Mouse (Mus musculus) forebrain, embryonic 15.5 days (tissue): ENCODE data around the gene Zbtb20. TPM values are rescaled to one million over a fixed set of nuclear protein-coding genes. Genes with fewer than 3 reads are reported as not detected.
A peak's percentile ranks its signal among the peaks of the same experiment; 100 is the strongest.

ENCODE experiments used
- ATAC-seq: fragments of 200-750 bp; cut with Nextera tagmentation; replicated peaks from 2 replicates; pipeline ENCODE4 v1.8.0; 2017; ENCODE audit warnings: mild to moderate bottlenecking, moderate TSS enrichment, moderate library complexity
- H3K27ac ChIP-seq: fragments of 300-500 bp; sonication (generic); replicated peaks from 2 replicates; pipeline ENCODE4 v1.5.1; 2015; ENCODE audit warnings: mild to moderate bottlenecking, inconsistent platforms
- H3K27me3 ChIP-seq: fragments of 300-500 bp; sonication (generic); 2 replicates; pipeline ENCODE4 v1.6.1; 2015; ENCODE audit warnings: inconsistent platforms
- H3K36me3 ChIP-seq: fragments of 300-500 bp; sonication (generic); 2 replicates; pipeline ENCODE4 v1.6.1; 2015; ENCODE audit warnings: mild to moderate bottlenecking, inconsistent platforms
- H3K4me1 ChIP-seq: fragments of 300-500 bp; sonication (generic); 2 replicates; pipeline ENCODE4 v1.6.1; 2015; ENCODE audit warnings: inconsistent platforms
- H3K4me2 ChIP-seq: fragments of 300-500 bp; sonication (generic); replicated peaks from 2 replicates; pipeline ENCODE4 v1.6.1; 2015; ENCODE audit warnings: mild to moderate bottlenecking, inconsistent platforms
- H3K4me3 ChIP-seq: fragments of 300-500 bp; sonication (generic); 2 replicates; pipeline ENCODE4 v1.5.1; 2015; ENCODE audit warnings: mild to moderate bottlenecking, inconsistent platforms
- H3K9ac ChIP-seq: fragments of 300-500 bp; sonication (generic); replicated peaks from 2 replicates; pipeline ENCODE4 v1.6.1; 2015; ENCODE audit warnings: mild to moderate bottlenecking, inconsistent platforms
- H3K9me3 ChIP-seq: fragments of 300-500 bp; sonication (generic); 2 replicates; pipeline ENCODE4 v1.6.1; 2016; ENCODE audit warnings: inconsistent platforms
- WGBS: fragments of 180-500 bp; shearing (Covaris S2); methylation state at CpG from one replicate; pipeline ENCODE4 v1.1.7; 2015; ENCODE audit warnings: mixed read lengths; 5-methylcytosine and 5-hydroxymethylcytosine counted together
- polyA plus RNA-seq: library from polyadenylated mRNA; unstranded; fragments of >200 nt; fragmentation: Nextera tagmentation; extraction: Ambion mirVana; gene quantifications from 2 replicates; pipeline ENCODE4 v1.2.1, GENCODE M21; 2015

Zbtb20 gene
- polyA plus RNA-seq, 1 experiment from 2014 or later, result 143 TPM

DNA sequence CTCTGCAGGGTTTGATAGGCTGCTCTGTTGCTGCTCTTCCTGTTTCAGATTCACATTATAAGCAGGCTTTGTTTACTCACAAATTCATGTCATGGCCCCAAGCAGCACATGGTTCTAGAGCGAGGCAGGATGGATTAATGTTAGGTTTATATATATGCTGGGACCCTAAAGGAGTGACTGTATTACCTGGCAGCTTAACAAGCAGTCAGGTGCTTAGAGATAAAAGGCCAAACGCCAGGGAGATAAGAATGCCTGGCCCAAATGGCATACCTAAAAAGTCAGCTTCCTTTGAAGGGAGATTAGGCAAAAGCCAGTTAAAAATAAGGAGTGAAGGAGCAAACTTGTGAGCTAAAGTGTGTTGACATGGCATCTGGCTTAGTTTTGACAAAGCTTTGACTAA is 457.1 kb downstream of the Zbtb20 start:
- peaks cover 11% of the 10 kb centered on the region for H3K4me1 ChIP-seq

DNA sequence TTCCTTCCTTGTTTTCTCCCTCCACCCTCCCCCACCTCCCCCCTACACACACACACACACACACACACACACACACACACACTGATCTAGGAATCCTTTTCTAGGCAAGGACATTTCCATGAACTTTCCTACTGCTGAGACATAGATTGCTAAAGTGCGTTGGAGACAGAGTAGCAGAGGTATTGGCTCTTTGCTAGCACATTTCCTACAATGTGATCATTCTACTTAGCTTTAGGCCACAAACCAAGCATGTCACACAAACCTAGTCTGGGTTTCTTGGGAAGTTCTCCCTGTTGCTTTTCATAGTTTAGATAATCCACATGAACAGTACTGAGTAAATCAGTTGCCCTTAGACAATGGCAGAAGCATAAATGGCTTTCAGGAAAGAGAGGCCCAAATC is 457.6 kb downstream of the Zbtb20 start:
- no peak overlapping the region for H3K4me2 ChIP-seq
- no peaks in the 10 kb centered on the region for H3K9me3 ChIP-seq
- H3K27me3 ChIP-seq, result no peaks in the 10 kb centered on the region
- ATAC-seq, result no peak
- no peaks in the 10 kb centered on the region for H3K36me3 ChIP-seq
- 58% methylated on average over 1 of the region's 1 CpGs for WGBS
- peaks cover 11% of the 10 kb centered on the region for H3K4me1 ChIP-seq
- no peak overlapping the region for H3K27ac ChIP-seq
- H3K9ac ChIP-seq, result no peak overlapping the region
- H3K4me3 ChIP-seq, result no peak overlapping the region

More for the DNA sequence above, 457.1 kb downstream of the Zbtb20 start:
- Histone ChIP-seq H3K27me3 (no peaks in the 10 kb centered on the region), H3K9ac (no peak overlapping the region), H3K9me3 (no peaks in the 10 kb centered on the region), H3K4me2 (no peak overlapping the region), H3K27ac (no peak overlapping the region), H3K36me3 (no peaks in the 10 kb centered on the region), H3K4me3 (no peak overlapping the region)
- WGBS, result 51% methylated on average over 2 of the region's 2 CpGs
- no peak for ATAC-seq

DNA sequence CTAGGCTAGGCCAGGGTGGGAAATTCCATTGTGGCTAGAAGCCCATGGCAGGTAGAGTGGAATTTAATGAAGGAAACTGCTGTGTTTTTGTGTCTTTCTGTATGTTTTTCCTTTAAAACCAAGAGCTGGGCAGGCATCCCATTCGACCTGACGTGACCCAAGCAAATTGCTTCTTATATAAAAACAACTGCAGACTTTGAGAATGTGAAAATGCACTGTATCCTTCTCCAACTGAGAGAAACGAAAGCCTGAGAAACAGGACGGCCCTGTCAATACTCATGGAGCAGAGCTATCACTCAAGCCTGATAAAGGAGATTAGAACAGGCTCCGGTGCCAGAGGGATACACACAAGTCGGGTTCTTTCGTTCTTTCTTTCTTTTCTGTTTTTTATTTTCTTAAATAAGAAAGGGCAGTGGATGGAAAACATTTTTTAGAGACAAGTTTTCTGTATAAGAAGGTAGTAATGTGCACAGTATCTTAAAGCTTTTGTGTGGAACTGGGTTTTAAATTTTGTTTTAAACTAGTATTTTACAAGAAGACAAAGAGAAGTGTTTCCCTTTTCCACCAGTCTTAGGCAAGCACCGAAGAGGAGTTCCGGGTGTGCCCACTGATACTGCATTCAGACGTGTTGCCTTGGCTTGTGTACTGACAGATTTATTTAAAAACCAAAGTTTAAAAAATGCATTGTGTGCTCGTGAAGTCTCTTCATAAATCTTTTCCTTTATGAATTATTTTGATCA is 458.9 kb downstream of the Zbtb20 start:
- peak overlapping the region; percentile 31 for H3K27ac ChIP-seq
- ATAC-seq, result peak; percentile 68; the same call in 1 of the 2 replicates

DNA sequence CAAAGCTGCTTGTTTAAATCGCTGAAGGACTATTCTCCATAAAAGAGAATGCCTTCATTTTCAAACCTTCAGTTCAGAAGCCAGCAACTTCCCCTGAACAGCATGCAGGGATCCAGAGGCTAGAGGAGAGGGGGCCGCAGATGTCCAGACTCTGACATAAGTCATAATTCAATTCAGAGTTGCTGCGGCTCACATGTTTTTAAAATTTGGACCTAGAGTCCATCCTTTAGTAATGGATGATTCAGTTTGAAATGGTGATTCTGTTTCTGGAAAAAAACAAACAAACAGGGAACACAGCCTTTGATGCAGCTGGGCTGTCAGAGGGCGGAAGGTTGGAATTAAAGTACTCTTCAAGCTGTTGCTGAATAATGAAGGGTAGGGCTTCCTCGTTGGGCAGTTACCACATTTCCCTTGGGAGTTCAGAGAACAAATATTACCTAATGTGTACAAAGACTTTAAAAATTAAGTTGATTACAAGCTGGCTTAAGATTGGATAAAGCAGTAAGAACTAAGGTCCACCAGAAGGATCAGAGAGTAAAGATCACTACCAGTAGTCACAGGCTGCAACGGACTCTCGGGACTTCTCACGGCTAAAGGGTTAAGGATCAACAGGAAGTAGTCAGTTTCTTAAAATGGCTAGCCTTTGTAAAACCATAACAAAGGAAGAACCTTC is 459.6 kb downstream of the Zbtb20 start:
- WGBS, result 73% methylated on average over 8 of the region's 8 CpGs
- H3K4me3 ChIP-seq, result no peak overlapping the region
- peaks cover 11% of the 10 kb centered on the region for H3K4me1 ChIP-seq
- no peak for ATAC-seq
- no peak overlapping the region for H3K4me2 ChIP-seq
- peak overlapping the region; percentile 31 for H3K27ac ChIP-seq
- H3K9me3 ChIP-seq, result no peaks in the 10 kb centered on the region
- no peaks in the 10 kb centered on the region for H3K36me3 ChIP-seq
- H3K9ac ChIP-seq, result no peak overlapping the region
- H3K27me3 ChIP-seq, result no peaks in the 10 kb centered on the region

More for the DNA sequence above, 458.9 kb downstream of the Zbtb20 start:
- no peaks in the 10 kb centered on the region for H3K9me3 ChIP-seq
- no peaks in the 10 kb centered on the region for H3K27me3 ChIP-seq
- H3K4me3 ChIP-seq, result no peak overlapping the region
- H3K4me2 ChIP-seq, result no peak overlapping the region
- H3K4me1 ChIP-seq, result peaks cover 11% of the 10 kb centered on the region
- no peak overlapping the region for H3K9ac ChIP-seq
- WGBS, result 19% methylated on average over 11 of the region's 11 CpGs
- no peaks in the 10 kb centered on the region for H3K36me3 ChIP-seq

DNA sequence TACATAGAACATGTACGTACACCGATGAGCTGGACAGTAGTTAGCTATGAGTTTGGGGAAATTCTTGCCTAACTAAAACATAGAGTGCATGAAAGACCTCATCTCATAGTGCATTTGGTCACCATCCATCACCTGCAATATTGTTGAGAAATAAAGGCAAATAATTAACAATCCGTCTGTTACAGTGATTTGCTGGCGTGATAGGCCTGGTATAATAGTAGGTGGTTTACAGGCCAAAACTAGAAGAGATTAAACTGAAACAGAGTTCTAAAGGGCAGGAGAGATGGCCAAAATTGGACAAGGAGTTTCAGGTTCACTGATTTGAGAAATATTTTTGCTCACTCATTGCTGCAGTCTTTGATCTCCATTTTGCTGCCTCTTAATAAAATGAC is 460.1 kb downstream of the Zbtb20 start:
- WGBS, result 92% methylated on average over 4 of the region's 4 CpGs
- H3K4me1 ChIP-seq, result peaks cover 11% of the 10 kb centered on the region
- H3K27ac ChIP-seq, result no peak overlapping the region
- H3K4me2 ChIP-seq, result no peak overlapping the region
- H3K9me3 ChIP-seq, result no peaks in the 10 kb centered on the region
- ATAC-seq, result no peak
- H3K36me3 ChIP-seq, result no peaks in the 10 kb centered on the region
- H3K4me3 ChIP-seq, result no peak overlapping the region
- no peaks in the 10 kb centered on the region for H3K27me3 ChIP-seq
- H3K9ac ChIP-seq, result no peak overlapping the region

DNA sequence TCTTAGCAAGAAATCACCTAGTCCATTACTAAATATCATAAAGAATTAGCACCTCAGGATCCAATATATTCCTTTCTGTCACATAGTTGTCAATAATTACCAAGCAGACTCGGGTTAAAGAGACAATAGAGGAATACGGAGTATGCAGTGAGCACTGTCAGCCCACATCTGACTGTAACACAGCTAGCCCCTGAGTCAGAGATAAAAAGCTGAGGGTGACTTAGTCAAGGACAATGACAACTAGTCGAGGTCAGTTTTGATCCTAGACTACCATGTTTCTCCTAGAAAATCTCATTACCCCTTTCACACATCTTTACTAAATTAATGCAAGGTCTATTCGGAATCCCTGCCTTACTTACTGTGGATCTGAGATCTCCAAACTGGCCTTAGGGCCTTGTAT is 465.0 kb downstream of the Zbtb20 start:
- H3K4me1 ChIP-seq, result no peaks in the 10 kb centered on the region
- no peak overlapping the region for H3K27ac ChIP-seq
- no peak for ATAC-seq
- 81% methylated on average over 4 of the region's 4 CpGs for WGBS
- H3K4me2 ChIP-seq, result no peak overlapping the region
- H3K27me3 ChIP-seq, result no peaks in the 10 kb centered on the region
- H3K9me3 ChIP-seq, result no peaks in the 10 kb centered on the region
- H3K36me3 ChIP-seq, result no peaks in the 10 kb centered on the region
- H3K4me3 ChIP-seq, result no peak overlapping the region
- H3K9ac ChIP-seq, result no peak overlapping the region

DNA sequence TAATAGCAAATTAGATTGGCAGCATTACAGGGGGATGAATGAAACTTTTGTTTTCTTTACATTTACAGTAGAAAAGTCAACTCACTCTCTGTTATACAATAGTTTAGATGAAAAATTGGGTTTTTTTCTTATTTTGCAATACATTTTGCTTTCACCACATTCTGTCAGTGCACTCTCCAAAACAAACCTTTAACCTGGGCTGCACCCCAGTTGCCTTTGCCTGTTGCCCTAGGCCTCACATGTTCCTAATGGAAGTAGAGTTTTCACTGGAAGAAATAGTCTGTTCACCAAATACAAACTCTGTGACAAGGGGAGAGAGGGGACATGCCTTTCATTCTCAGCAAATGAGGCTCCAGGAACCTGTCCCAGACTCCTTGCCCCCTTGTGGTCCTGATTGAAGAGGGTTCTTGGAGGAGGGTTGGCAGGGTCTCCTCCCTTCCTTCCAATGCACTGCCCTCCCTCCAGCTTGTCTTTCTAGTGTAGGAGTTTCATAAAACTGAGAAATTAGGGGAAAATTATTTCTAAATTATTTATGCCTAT is 466.3 kb downstream of the Zbtb20 start:
- Histone ChIP-seq H3K36me3 (no peaks in the 10 kb centered on the region), H3K9me3 (no peaks in the 10 kb centered on the region), H3K4me2 (no peak overlapping the region), H3K4me3 (no peak overlapping the region), H3K4me1 (no peaks in the 10 kb centered on the region), H3K9ac (no peak overlapping the region), H3K27me3 (no peaks in the 10 kb centered on the region), H3K27ac (no peak overlapping the region)
- no peak for ATAC-seq

DNA sequence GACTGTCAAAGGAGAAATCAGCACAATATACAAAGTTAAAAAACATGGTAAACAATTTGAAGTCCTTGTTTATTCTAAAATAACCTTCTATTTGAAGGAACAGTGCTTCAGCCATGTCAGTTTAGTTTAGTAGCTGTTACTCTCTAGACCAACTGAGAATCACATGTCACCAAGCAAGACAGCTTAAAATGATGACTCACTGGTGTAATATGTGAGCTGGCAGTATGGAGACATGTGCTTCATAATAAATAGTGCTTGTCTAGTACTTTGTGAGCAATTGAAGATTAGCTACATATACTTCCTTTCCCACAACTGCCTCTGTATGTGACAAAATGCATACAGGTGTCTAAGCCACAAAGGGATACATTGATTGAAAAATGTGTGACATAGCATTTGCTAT is 470.4 kb downstream of the Zbtb20 start:
- ATAC-seq, result no peak
- no peaks in the 10 kb centered on the region for H3K36me3 ChIP-seq
- H3K4me1 ChIP-seq, result no peaks in the 10 kb centered on the region
- H3K4me3 ChIP-seq, result no peak overlapping the region
- no peak overlapping the region for H3K4me2 ChIP-seq
- H3K27ac ChIP-seq, result no peak overlapping the region
- no peaks in the 10 kb centered on the region for H3K9me3 ChIP-seq
- no peaks in the 10 kb centered on the region for H3K27me3 ChIP-seq
- no peak overlapping the region for H3K9ac ChIP-seq

DNA sequence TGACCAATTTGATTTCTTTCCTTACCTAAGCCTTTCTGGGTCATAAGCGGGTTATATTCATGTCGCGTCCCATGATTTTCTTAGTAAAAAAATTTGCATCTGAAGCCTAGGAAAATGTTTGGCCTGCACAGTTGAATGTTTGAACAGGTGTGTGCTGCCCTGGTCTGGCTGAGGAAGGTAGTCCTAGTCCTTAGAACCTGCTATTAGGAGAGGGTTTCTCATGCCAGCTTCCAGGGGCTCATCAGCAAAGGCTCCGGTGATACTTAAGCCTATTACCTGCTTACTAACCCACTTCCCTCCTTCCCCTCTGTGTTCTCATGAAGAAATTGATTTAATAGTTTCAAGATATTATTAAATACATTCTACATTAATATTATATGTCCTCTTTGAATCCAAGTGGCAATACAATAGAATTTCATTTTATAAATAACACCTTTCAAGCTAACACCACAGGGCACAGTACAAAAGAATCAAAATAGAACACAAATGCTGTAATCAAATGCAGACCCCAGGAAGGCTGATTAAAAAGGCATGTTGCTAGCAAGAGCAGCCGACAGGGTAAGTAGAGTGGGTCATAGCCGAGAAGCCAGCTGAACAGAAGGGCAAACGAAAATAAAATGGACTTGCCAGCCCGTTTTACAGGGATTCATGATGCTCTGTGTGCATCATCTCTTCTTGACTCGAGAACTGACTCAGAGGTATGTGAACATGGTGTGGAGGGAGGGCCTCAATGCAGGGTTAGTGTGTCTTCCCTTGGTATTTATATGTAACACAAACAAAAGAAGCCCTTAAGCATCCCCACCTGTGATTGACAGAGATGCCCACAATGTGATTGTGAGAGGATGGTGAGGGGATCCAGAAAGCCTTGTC is 480.3 kb downstream of the Zbtb20 start:
- WGBS, result 72% methylated on average over 9 of the region's 9 CpGs
- no peaks in the 10 kb centered on the region for H3K4me1 ChIP-seq
- no peaks in the 10 kb centered on the region for H3K36me3 ChIP-seq
- no peak overlapping the region for H3K27ac ChIP-seq
- no peak for ATAC-seq
- no peak overlapping the region for H3K4me3 ChIP-seq
- H3K27me3 ChIP-seq, result no peaks in the 10 kb centered on the region
- H3K9ac ChIP-seq, result no peak overlapping the region
- H3K4me2 ChIP-seq, result no peak overlapping the region
- H3K9me3 ChIP-seq, result no peaks in the 10 kb centered on the region

DNA sequence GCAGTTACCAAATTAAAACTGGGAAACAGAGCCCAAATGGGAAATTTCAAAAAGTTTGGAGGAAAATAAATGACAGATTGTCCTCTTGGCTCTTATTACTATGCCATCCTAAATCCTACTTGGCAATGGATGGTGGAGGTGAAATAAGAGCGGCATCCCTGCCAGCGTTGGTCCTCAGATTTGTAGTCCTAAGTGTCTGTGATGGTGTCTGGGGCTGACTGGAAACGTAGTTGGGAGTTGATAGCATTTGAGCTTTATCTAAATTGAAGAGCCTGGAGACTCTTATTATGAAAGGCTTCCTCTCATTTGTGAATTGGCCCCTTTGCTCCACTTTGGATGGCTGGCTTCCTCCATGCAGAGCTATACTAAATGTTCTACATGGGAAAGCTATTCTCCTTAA is 483.9 kb downstream of the Zbtb20 start:
- WGBS, result 77% methylated on average over 3 of the region's 3 CpGs
- ATAC-seq, result no peak
- H3K4me1 ChIP-seq, result no peaks in the 10 kb centered on the region; the same call in 1 of the 2 replicates

DNA sequence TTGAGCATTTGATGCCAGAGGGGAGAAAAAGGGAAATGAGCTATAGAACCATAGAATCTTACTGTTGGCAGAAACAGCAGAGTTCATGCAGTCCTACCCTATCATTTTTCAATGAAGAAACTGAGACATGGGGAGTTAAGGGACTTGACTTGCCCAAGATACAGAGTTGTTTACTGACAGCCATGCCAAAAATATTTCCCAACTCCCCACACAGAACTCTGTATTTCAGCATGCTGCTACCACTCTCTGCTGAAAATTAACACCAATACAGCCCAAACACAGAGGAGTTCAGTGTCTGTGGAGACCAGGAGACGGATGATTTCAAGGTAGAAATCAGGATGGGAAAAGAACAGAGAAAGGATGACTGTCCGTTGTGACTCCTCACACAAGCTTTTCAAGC is 484.4 kb downstream of the Zbtb20 start:
- no peaks in the 10 kb centered on the region; the same call in 1 of the 2 replicates for H3K4me1 ChIP-seq
- no peak overlapping the region for H3K9ac ChIP-seq
- no peak overlapping the region for H3K4me3 ChIP-seq
- H3K4me2 ChIP-seq, result no peak overlapping the region
- no peaks in the 10 kb centered on the region for H3K9me3 ChIP-seq
- H3K36me3 ChIP-seq, result no peaks in the 10 kb centered on the region
- WGBS, result 93% methylated on average over 2 of the region's 2 CpGs
- ATAC-seq, result no peak
- no peaks in the 10 kb centered on the region for H3K27me3 ChIP-seq
- no peak overlapping the region for H3K27ac ChIP-seq

More for the DNA sequence above, 483.9 kb downstream of the Zbtb20 start:
- H3K27ac ChIP-seq, result no peak overlapping the region
- H3K4me2 ChIP-seq, result no peak overlapping the region
- H3K4me3 ChIP-seq, result no peak overlapping the region
- H3K9ac ChIP-seq, result no peak overlapping the region
- H3K27me3 ChIP-seq, result no peaks in the 10 kb centered on the region
- no peaks in the 10 kb centered on the region for H3K36me3 ChIP-seq
- no peaks in the 10 kb centered on the region for H3K9me3 ChIP-seq
